Mouse (Mus musculus) neutrophil, adult 5-6 weeks (primary cell): ENCODE measurements around the gene Atp5s. TPM values are rescaled to one million over a fixed set of nuclear protein-coding genes. Genes with fewer than 3 reads are reported as not detected.

Experiments
- ATAC-seq: fragments of 151-379, 151-347 bp; 2 replicates; pipeline ENCODE4 v1.8.0; 2017; ENCODE audit warnings: mild to moderate bottlenecking, moderate TSS enrichment; ENCODE audit not compliant: insufficient number of reproducible peaks, poor library complexity, low FRiP score, severe bottlenecking; ENCODE audit errors: extremely low read depth
- total RNA-seq: library from RNA; stranded (forward); fragments of 200-1000 nt; gene quantifications from 2 replicates; pipeline ENCODE4 v1.2.3, GENCODE M21; 2017

The Atp5s gene
- 6.8 and 11.5 TPM in 2 replicates for total RNA-seq

- peak; percentile 96 for ATAC-seq
Measured at GRCm38 (mm10) chr12:69724711-69725460, at the start of gene Atp5s, which contains the start of gene L2hgdh. Gene Atp5s, plus strand, starts transcription at chr12:69724950. Gene L2hgdh, minus strand, starts transcription at chr12:69724873.

GRCm38 (mm10) chr12:69676157-69676556 lies 48.6 kb upstream of the Atp5s start:
- no peak for ATAC-seq

GRCm38 (mm10) chr12:69680635-69681565 lies 43.9 kb upstream of the Atp5s start:
- ATAC-seq, result peak; percentile 68

- no peak for ATAC-seq
Measured at GRCm38 (mm10) chr12:69681566-69682061, 43.1 kb upstream of the Atp5s start, which contains the start of gene Sos2. Gene Sos2, minus strand, starts transcription at chr12:69681852.

GRCm38 (mm10) chr12:69682065-69682787 lies 42.5 kb upstream of the Atp5s start:
- peak; percentile 35 for ATAC-seq

GRCm38 (mm10) chr12:69682788-69683419 lies 41.8 kb upstream of the Atp5s start:
- no peak for ATAC-seq

- ATAC-seq, result peak; percentile 83
Measured at GRCm38 (mm10) chr12:69683537-69683936, 41.2 kb upstream of the Atp5s start.

- ATAC-seq, result no peak
Measured at GRCm38 (mm10) chr12:69688368-69688767, 36.4 kb upstream of the Atp5s start.

- no peak for ATAC-seq
Measured at GRCm38 (mm10) chr12:69689094-69689493, 35.7 kb upstream of the Atp5s start.

GRCm38 (mm10) chr12:69690714-69691113 lies 34.0 kb upstream of the Atp5s start:
- no peak for ATAC-seq

- ATAC-seq, result no peak
Measured at GRCm38 (mm10) chr12:69693471-69693870, 31.3 kb upstream of the Atp5s start.

- ATAC-seq, result peak; percentile 74; the same call in 1 of the 2 replicates
Measured at GRCm38 (mm10) chr12:69696746-69697145, 28.0 kb upstream of the Atp5s start.

GRCm38 (mm10) chr12:69698352-69698751 lies 26.4 kb upstream of the Atp5s start:
- ATAC-seq, result no peak

GRCm38 (mm10) chr12:69704799-69705458 lies 19.8 kb upstream of the Atp5s start:
- no peak for ATAC-seq

- ATAC-seq, result no peak
Measured at GRCm38 (mm10) chr12:69713628-69714027, 11.1 kb upstream of the Atp5s start.

- no peak for ATAC-seq
Measured at GRCm38 (mm10) chr12:69722857-69723256, 1.9 kb upstream of the Atp5s start.

GRCm38 (mm10) chr12:69723376-69723775 lies 1.4 kb upstream of the Atp5s start:
- no peak for ATAC-seq
